Mouse (Mus musculus) thymus, postnatal 0 days (tissue): ENCODE measurements around the gene Taar1. TPM values are rescaled to one million over a fixed set of nuclear protein-coding genes. Genes with fewer than 3 reads are reported as not detected.

Experiments
- polyA plus RNA-seq: library from polyadenylated mRNA; unstranded; fragments of >200 nt; fragmentation: Nextera tagmentation; extraction: Ambion mirVana; gene quantifications from 2 replicates; pipeline ENCODE4 v1.2.1, GENCODE M21; 2015

The Taar1 gene
- polyA plus RNA-seq, 1 experiment from 2014 or later: not detected

Other genes with a start within 250 kb of the Taar1 start
- 326 and 332 TPM in 2 replicates for gene Rps12, start 133.1 kb upstream of the Taar1 start, polyA plus RNA-seq
- 0.42 and 0.63 TPM in 2 replicates for gene Slc18b1, start 123.4 kb upstream of the Taar1 start, polyA plus RNA-seq
- gene Vnn3, start 68.9 kb upstream of the Taar1 start, polyA plus RNA-seq: 0.53 and 0.88 TPM in 2 replicates
- 0.07 and 0.15 TPM in 2 replicates for gene Vnn1, start 25.7 kb upstream of the Taar1 start, polyA plus RNA-seq
- gene Taar2, start 18.2 kb downstream of the Taar1 start, polyA plus RNA-seq: not detected in 2 replicates
- not detected in 2 replicates for gene Taar3, start 29.2 kb downstream of the Taar1 start, polyA plus RNA-seq
- gene Taar4, start 40.1 kb downstream of the Taar1 start, polyA plus RNA-seq: not detected in 2 replicates
- gene Taar5, start 50.4 kb downstream of the Taar1 start, polyA plus RNA-seq: not detected in 2 replicates
- not detected in 2 replicates for gene Taar6, start 65.3 kb downstream of the Taar1 start, polyA plus RNA-seq
- not detected in 2 replicates for gene Taar7a, start 73.1 kb downstream of the Taar1 start, polyA plus RNA-seq
- not detected in 2 replicates for gene Taar7b, start 79.6 kb downstream of the Taar1 start, polyA plus RNA-seq
- gene Taar7d, start 106.9 kb downstream of the Taar1 start, polyA plus RNA-seq: not detected in 2 replicates
- not detected in 2 replicates for gene Taar7e, start 117.3 kb downstream of the Taar1 start, polyA plus RNA-seq
- not detected in 2 replicates for gene Taar7f, start 129.2 kb downstream of the Taar1 start, polyA plus RNA-seq
- gene Taar8a, start 156.1 kb downstream of the Taar1 start, polyA plus RNA-seq: not detected in 2 replicates
- not detected in 2 replicates for gene Taar8b, start 171.9 kb downstream of the Taar1 start, polyA plus RNA-seq
- not detected in 2 replicates for gene Taar8c, start 181.6 kb downstream of the Taar1 start, polyA plus RNA-seq
- not detected in 2 replicates for gene Taar9, start 189.2 kb downstream of the Taar1 start, polyA plus RNA-seq
- 67.7 and 69.1 TPM in 2 replicates for gene Stx7, start 228.9 kb downstream of the Taar1 start, polyA plus RNA-seq